Comparison of ENCODE assay signal across 11 mouse cellular contexts in the genomic region with DNA sequence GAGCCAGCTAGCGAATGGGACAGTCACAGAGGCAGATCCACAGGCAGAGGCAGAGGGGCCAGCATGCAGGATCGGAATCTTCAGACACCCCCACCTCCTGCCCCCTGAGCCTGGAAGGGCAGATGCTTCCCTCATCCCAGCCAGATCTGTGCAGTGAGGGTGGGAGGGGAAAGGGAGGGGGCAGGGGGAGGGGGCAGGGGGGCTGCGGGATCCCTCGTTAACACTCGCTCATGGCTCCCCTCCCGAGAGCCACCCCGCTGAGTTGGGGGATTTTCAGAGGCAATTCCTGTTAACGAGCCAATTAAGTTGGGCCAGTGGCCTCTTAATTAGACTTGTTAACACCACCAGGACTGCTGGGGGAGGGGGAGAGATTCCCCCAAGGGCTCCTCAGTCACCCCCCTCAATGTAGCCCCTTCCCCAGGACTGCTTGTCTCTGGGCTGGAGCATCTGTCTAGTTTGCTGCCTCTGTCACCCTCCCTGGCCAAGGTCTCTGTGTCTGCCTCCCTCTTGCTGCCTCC. TPM values are rescaled to one million over a fixed set of nuclear protein-coding genes. Genes with fewer than 3 reads are reported as not detected.
DNase-seq lines count a peak whose midpoint lies in the region; ATAC-seq lines count a peak whose summit lies in the region.
"Had no signal": no experiment of that assay in that cellular context is flagged by ENCODE, and none has a peak within 500 bp of the region (broad histone marks: within the 10 kb centered on the region; RNA-seq: fewer than 3 reads in every experiment).

No protein-coding gene starts in this region.

- H3K4me1 ChIP-seq in embryonic facial prominence, embryonic 10.5 days = peaks cover 58% of the 10 kb centered on the region
- H3K4me1 ChIP-seq in hindbrain, embryonic 13.5 days (replicated peaks) = peaks cover 65% of the 10 kb centered on the region
- H3K4me1 ChIP-seq in midbrain, embryonic 14.5 days (ENCODE audit: control insufficient read depth, insufficient read depth, low read length) = peaks cover 40% of the 10 kb centered on the region

- H3K36me3 ChIP-seq in embryonic facial prominence, embryonic 10.5 days (replicated peaks) = peaks cover 40% of the 10 kb centered on the region
- H3K36me3 ChIP-seq in hindbrain, embryonic 13.5 days = peaks cover 15% of the 10 kb centered on the region
- peaks cover 32% of the 10 kb centered on the region for H3K36me3 ChIP-seq in midbrain, embryonic 14.5 days (ENCODE audit: control insufficient read depth, insufficient read depth, low read length)

- ATAC-seq in hindbrain, embryonic 13.5 days (ENCODE audit: low FRiP score) = peak; percentile 22; the same call in 1 of the 2 replicates
- ATAC-seq in midbrain, embryonic 14.5 days (ENCODE audit: low FRiP score, low TSS enrichment) = peak; percentile 66
- ATAC-seq: Patski had no signal

- H3K27me3 ChIP-seq in embryonic facial prominence, embryonic 10.5 days (replicated peaks; ENCODE audit: low read depth, poor library complexity, severe bottlenecking) = peaks cover 74% of the 10 kb centered on the region
- H3K27me3 ChIP-seq in hindbrain, embryonic 13.5 days = no peaks in the 10 kb centered on the region
- H3K27me3 ChIP-seq in midbrain, embryonic 14.5 days (ENCODE audit: control insufficient read depth, insufficient read depth, low read length) = no peaks in the 10 kb centered on the region
- H3K27me3 ChIP-seq: Patski had no signal

- WGBS in embryonic facial prominence, embryonic 10.5 days = 6% methylated on average over 8 of the region's 8 CpGs
- WGBS in hindbrain, embryonic 13.5 days = 7% methylated on average over 7 of the region's 8 CpGs
- 10% methylated on average over 8 of the region's 8 CpGs for WGBS in midbrain, embryonic 14.5 days

- peak overlapping the region; percentile 56 for H3K9ac ChIP-seq in hindbrain, embryonic 13.5 days
- H3K9ac ChIP-seq in midbrain, embryonic 14.5 days (replicated peaks; ENCODE audit: low read length) = peak overlapping the region; percentile 31; the same call in 1 of the 2 replicates

- DNase-seq in cerebellum, postnatal 10 days = peak; percentile 52 to 54
- no peak for DNase-seq in cerebellum, postnatal 25 days
- DNase-seq in embryonic facial prominence, embryonic 10.5 days (ENCODE audit: low spot score) = peak; percentile 54
- DNase-seq in midbrain, embryonic 14.5 days = peak; percentile 75
- DNase-seq in adrenal gland, adult 2 months = no peak
- DNase-seq in thymus, postnatal 0 days (ENCODE audit: low spot score) = no peak
- DNase-seq in lung, adult 18-20 months = no peak
- DNase-seq: right cerebral cortex, postnatal 25 days had no signal

- peak overlapping the region; percentile 72 for H3K27ac ChIP-seq in embryonic facial prominence, embryonic 10.5 days (replicated peaks)
- peak overlapping the region; percentile 45 for H3K27ac ChIP-seq in hindbrain, embryonic 13.5 days
- peak overlapping the region; percentile 67 for H3K27ac ChIP-seq in midbrain, embryonic 14.5 days (replicated peaks; ENCODE audit: low read depth, low read length)

- H3K9me3 ChIP-seq in embryonic facial prominence, embryonic 10.5 days = no peaks in the 10 kb centered on the region
- no peaks in the 10 kb centered on the region for H3K9me3 ChIP-seq in hindbrain, embryonic 13.5 days
- H3K9me3 ChIP-seq in midbrain, embryonic 14.5 days (ENCODE audit: control insufficient read depth, low read length) = no peaks in the 10 kb centered on the region

- H3K4me3 ChIP-seq in embryonic facial prominence, embryonic 10.5 days = peak overlapping the region; percentile 27
- no peak overlapping the region for H3K4me3 ChIP-seq in hindbrain, embryonic 13.5 days
- no peak overlapping the region for H3K4me3 ChIP-seq in midbrain, embryonic 14.5 days (replicated peaks; ENCODE audit: low read depth, low read length)

- 0 out of 2 replicates have a peak overlapping the region, but pooled peaks have one; percentile 10 for H3K4me2 ChIP-seq in hindbrain, embryonic 13.5 days
- H3K4me2 ChIP-seq in midbrain, embryonic 14.5 days (ENCODE audit: low read length) = no peak overlapping the region; the same call in 1 of the 2 replicates

RNA-seq across cellular contexts. Expression of gene Cntfr, which starts 24.9 kb away (rescaled TPM):
- polyA plus RNA-seq in embryonic facial prominence, embryonic 10.5 days (2016; fragmentation: Nextera tagmentation; extraction: Ambion mirVana) = 8.6 and 11.1 TPM in 2 replicates
- polyA plus RNA-seq in hindbrain, embryonic 13.5 days (2015; fragmentation: Nextera tagmentation; extraction: Ambion mirVana) = 24.4 and 27.8 TPM in 2 replicates
- polyA plus RNA-seq in midbrain, embryonic 14.5 days (2014; fragmentation: Nextera tagmentation; extraction: Ambion mirVana) = 23.9 and 46.8 TPM in 2 replicates
- total RNA-seq in adrenal gland, adult 2 months (2021) = 10 to 100 TPM; 37.6 to 62.3 TPM
- 70.6 and 72.3 TPM in 2 replicates for polyA plus RNA-seq in adrenal gland, adult 2 months (2012; rRNA removed)
- 0.26 and 0.43 TPM in 2 replicates for polyA plus RNA-seq in thymus, postnatal 0 days (2015; fragmentation: Nextera tagmentation; extraction: Ambion mirVana)
- total RNA-seq: megakaryocyte-erythroid progenitor cell, adult 5-6 weeks had no signal

RNA-seq across cellular contexts. Expression of gene Il11ra1, which starts 27.8 kb away (rescaled TPM):
- 146 and 188 TPM in 2 replicates for polyA plus RNA-seq in embryonic facial prominence, embryonic 10.5 days (2016; fragmentation: Nextera tagmentation; extraction: Ambion mirVana)
- 47.6 and 48.5 TPM in 2 replicates for polyA plus RNA-seq in hindbrain, embryonic 13.5 days (2015; fragmentation: Nextera tagmentation; extraction: Ambion mirVana)
- 28.1 and 32.1 TPM in 2 replicates for polyA plus RNA-seq in midbrain, embryonic 14.5 days (2014; fragmentation: Nextera tagmentation; extraction: Ambion mirVana)
- 10 to 100 TPM; 53.0 to 90.8 TPM for total RNA-seq in adrenal gland, adult 2 months (2021)
- polyA plus RNA-seq in adrenal gland, adult 2 months (2012; rRNA removed) = 198 and 290 TPM in 2 replicates
- 35.8 and 39.3 TPM in 2 replicates for polyA plus RNA-seq in thymus, postnatal 0 days (2015; fragmentation: Nextera tagmentation; extraction: Ambion mirVana)

RNA-seq across cellular contexts. Expression of gene Enho, which starts 31.9 kb away (rescaled TPM):
- polyA plus RNA-seq in embryonic facial prominence, embryonic 10.5 days (2016; fragmentation: Nextera tagmentation; extraction: Ambion mirVana) = 19.3 and 19.8 TPM in 2 replicates
- polyA plus RNA-seq in hindbrain, embryonic 13.5 days (2015; fragmentation: Nextera tagmentation; extraction: Ambion mirVana) = 92.0 and 95.2 TPM in 2 replicates
- polyA plus RNA-seq in midbrain, embryonic 14.5 days (2014; fragmentation: Nextera tagmentation; extraction: Ambion mirVana) = 121 and 154 TPM in 2 replicates
- total RNA-seq in adrenal gland, adult 2 months (2021) = 1 to 10 TPM; 2.9 to 4.6 TPM
- 13.2 and 20.9 TPM in 2 replicates for polyA plus RNA-seq in adrenal gland, adult 2 months (2012; rRNA removed)
- 10.3 and 10.5 TPM in 2 replicates for polyA plus RNA-seq in thymus, postnatal 0 days (2015; fragmentation: Nextera tagmentation; extraction: Ambion mirVana)
- total RNA-seq: megakaryocyte-erythroid progenitor cell, adult 5-6 weeks had no signal

RNA-seq across cellular contexts. Expression of gene Rpp25l, which starts 41.3 kb away (rescaled TPM):
- 91.2 and 91.9 TPM in 2 replicates for polyA plus RNA-seq in embryonic facial prominence, embryonic 10.5 days (2016; fragmentation: Nextera tagmentation; extraction: Ambion mirVana)
- 63.0 and 66.8 TPM in 2 replicates for polyA plus RNA-seq in hindbrain, embryonic 13.5 days (2015; fragmentation: Nextera tagmentation; extraction: Ambion mirVana)
- 62.2 and 64.1 TPM in 2 replicates for polyA plus RNA-seq in midbrain, embryonic 14.5 days (2014; fragmentation: Nextera tagmentation; extraction: Ambion mirVana)
- 10 to 100 TPM; 31.0 to 38.6 TPM for total RNA-seq in adrenal gland, adult 2 months (2021)
- polyA plus RNA-seq in adrenal gland, adult 2 months (2012; rRNA removed) = 61.9 and 70.1 TPM in 2 replicates
- 68.3 and 75.1 TPM in 2 replicates for polyA plus RNA-seq in thymus, postnatal 0 days (2015; fragmentation: Nextera tagmentation; extraction: Ambion mirVana)

RNA-seq across cellular contexts. Expression of gene Dctn3, which starts 50.9 kb away (rescaled TPM):
- 133 and 140 TPM in 2 replicates for polyA plus RNA-seq in embryonic facial prominence, embryonic 10.5 days (2016; fragmentation: Nextera tagmentation; extraction: Ambion mirVana)
- polyA plus RNA-seq in hindbrain, embryonic 13.5 days (2015; fragmentation: Nextera tagmentation; extraction: Ambion mirVana) = 301 and 303 TPM in 2 replicates
- polyA plus RNA-seq in midbrain, embryonic 14.5 days (2014; fragmentation: Nextera tagmentation; extraction: Ambion mirVana) = 249 and 299 TPM in 2 replicates
- 100 to 1,000 TPM; 105 to 128 TPM for total RNA-seq in adrenal gland, adult 2 months (2021)
- polyA plus RNA-seq in adrenal gland, adult 2 months (2012; rRNA removed) = 51.7 and 60.7 TPM in 2 replicates
- polyA plus RNA-seq in thymus, postnatal 0 days (2015; fragmentation: Nextera tagmentation; extraction: Ambion mirVana) = 180 and 181 TPM in 2 replicates

Comparison
In these comparisons a context has a peak if more than half of its experiments do, and no peak if none do; other contexts are left out.
1. DNase-seq: peak in cerebellum, postnatal 10 days (2 of 2), embryonic facial prominence, embryonic 10.5 days (single experiment) and midbrain, embryonic 14.5 days (single experiment); none in cerebellum, postnatal 25 days (0 of 2), adrenal gland, adult 2 months (single experiment), thymus, postnatal 0 days (single experiment) and lung, adult 18-20 months (0 of 2).
2. Peak in every context shown above with its lines, with median percentiles within 50 percentile points of each other: H3K27ac ChIP-seq.